Mouse (Mus musculus): ENCODE data around the gene Ntm. TPM values are rescaled to one million over a fixed set of nuclear protein-coding genes. Genes with fewer than 3 reads are reported as not detected.

Gene Ntm
- total and polyA plus RNA-seq, 3 experiments, result not detected

GRCm38 (mm10) chr9:29325137-29325536 is 637.8 kb downstream of the Ntm start:
- DNase-seq (ENCODE audit: low read depth, low spot score), result no peak
- TF ChIP-seq NRF1 (IDR thresholded peaks at IDR 0.05; ENCODE audit: insufficient read depth, low read depth, low read length, poor library complexity, severe bottlenecking), result no peak
- TF ChIP-seq HCFC1 (IDR thresholded peaks at IDR 0.05; ENCODE audit: low read depth, low read length), result no peak
- TF ChIP-seq CTCF (IDR thresholded peaks at IDR 0.05 in 2 of 3, conservative IDR thresholded peaks at IDR 0.05 in 1 of 3; ENCODE audit: control insufficient read depth in 1 of 3, insufficient read depth in 1 of 3, low read depth in 2 of 3, low read length in 3 of 3, poor library complexity in 1 of 3, severe bottlenecking in 1 of 3), result no peak
- TF ChIP-seq MXI1 (IDR thresholded peaks at IDR 0.05; ENCODE audit: low read depth, low read length), result no peak
- no peak for TF ChIP-seq ZNF384 (IDR thresholded peaks at IDR 0.05; ENCODE audit: low read depth, low read length)
- no peak for TF ChIP-seq MAFK (IDR thresholded peaks at IDR 0.05; ENCODE audit: borderline replicate concordance, low read depth, low read length)
- no peak for TF ChIP-seq POLR2AphosphoS2 (IDR thresholded peaks at IDR 0.05; ENCODE audit: low read length)
- no peak overlapping the region for H3K27ac ChIP-seq (ENCODE audit: control insufficient read depth, low read depth, low read length)
- no peak overlapping the region for H3K9ac ChIP-seq (ENCODE audit: control insufficient read depth, low read depth, low read length, poor library complexity, severe bottlenecking)
- H3K4me3 ChIP-seq (ENCODE audit: control insufficient read depth in 1 of 2, insufficient read depth in 1 of 2, low read depth in 2 of 2, low read length in 2 of 2), result no peak overlapping the region
- H3K36me3 ChIP-seq (ENCODE audit: control insufficient read depth in 1 of 2, insufficient read depth in 2 of 2, low read length in 2 of 2), result no peaks in the 10 kb centered on the region
- H3K4me1 ChIP-seq (ENCODE audit: control insufficient read depth in 1 of 2, insufficient read depth in 2 of 2, low read length in 2 of 2), result no peaks in the 10 kb centered on the region
- H3K27me3 ChIP-seq (ENCODE audit: control insufficient read depth in 1 of 2, insufficient read depth in 2 of 2, low read length in 2 of 2), result no peaks in the 10 kb centered on the region
- H3K9me3 ChIP-seq (replicated peaks; ENCODE audit: insufficient read depth, low read length), result no peaks in the 10 kb centered on the region
- no peaks in the 10 kb centered on the region for H3K79me2 ChIP-seq (ENCODE audit: control insufficient read depth, insufficient read depth, low read length, poor library complexity)

- TF ChIP-seq RCOR1 (IDR thresholded peaks at IDR 0.05; ENCODE audit: low read depth, low read length) (no peak), MYC (IDR thresholded peaks at IDR 0.05; ENCODE audit: low read depth, low read length) (no peak), ZKSCAN1 (IDR thresholded peaks at IDR 0.05; ENCODE audit: low read depth, low read length) (no peak), MAX (IDR thresholded peaks at IDR 0.05; ENCODE audit: low read length) (no peak), ETS1 (IDR thresholded peaks at IDR 0.05; ENCODE audit: low read depth, low read length) (no peak), GATA1 (IDR thresholded peaks at IDR 0.05; ENCODE audit: low read depth, low read length) (no peak), MYB (IDR thresholded peaks at IDR 0.05; ENCODE audit: low read depth, low read length) (no peak), HCFC1 (IDR thresholded peaks at IDR 0.05; ENCODE audit: low read depth, low read length) (no peak), ZMIZ1 (IDR thresholded peaks at IDR 0.05; ENCODE audit: low read depth, low read length) (no peak), MAZ (IDR thresholded peaks at IDR 0.05; ENCODE audit: low read depth, low read length) (no peak), ZNF384 (IDR thresholded peaks at IDR 0.05; ENCODE audit: low read depth, low read length) (no peak), USF2 (IDR thresholded peaks at IDR 0.05; ENCODE audit: borderline replicate concordance in 1 of 2, insufficient read depth in 1 of 2, low read depth in 1 of 2, low read length in 2 of 2) (no peak), E2F4 (IDR thresholded peaks at IDR 0.05; ENCODE audit: borderline replicate concordance, low read depth, low read length) (no peak), NELFE (IDR thresholded peaks at IDR 0.05; ENCODE audit: low read depth, low read length) (no peak), NRF1 (IDR thresholded peaks at IDR 0.05; ENCODE audit: insufficient read depth, low read depth, low read length, poor library complexity, severe bottlenecking) (no peak), TAL1 (IDR thresholded peaks at IDR 0.05; ENCODE audit: low read length) (no peak), GABPA (IDR thresholded peaks at IDR 0.05; ENCODE audit: low read depth, low read length) (no peak), KAT2A (conservative IDR thresholded peaks at IDR 0.05; ENCODE audit: low read depth, low read length) (no peak), CHD2 (IDR thresholded peaks at IDR 0.05; ENCODE audit: low read length) (no peak), POLR2A (IDR thresholded peaks at IDR 0.05; ENCODE audit: control insufficient read depth in 1 of 2, insufficient read depth in 1 of 2, low read depth in 1 of 2, low read length in 2 of 2, poor library complexity in 1 of 2) (no peak)
- Histone ChIP-seq H3K4me1 (ENCODE audit: control insufficient read depth in 1 of 2, insufficient read depth in 2 of 2, low read length in 2 of 2) (no peaks in the 10 kb centered on the region), H3K27me3 (ENCODE audit: control insufficient read depth in 1 of 2, insufficient read depth in 2 of 2, low read length in 2 of 2) (no peaks in the 10 kb centered on the region), H3K79me2 (ENCODE audit: control insufficient read depth, insufficient read depth, low read length, poor library complexity) (no peaks in the 10 kb centered on the region), H3K9ac (ENCODE audit: control insufficient read depth, low read depth, low read length, poor library complexity, severe bottlenecking) (no peak overlapping the region), H3K4me3 (ENCODE audit: control insufficient read depth in 1 of 2, insufficient read depth in 1 of 2, low read depth in 2 of 2, low read length in 2 of 2) (no peak overlapping the region), H3K27ac (ENCODE audit: control insufficient read depth, low read depth, low read length) (no peak overlapping the region), H3K36me3 (ENCODE audit: control insufficient read depth in 1 of 2, insufficient read depth in 2 of 2, low read length in 2 of 2) (no peaks in the 10 kb centered on the region), H3K9me3 (replicated peaks; ENCODE audit: insufficient read depth, low read length) (no peaks in the 10 kb centered on the region)
- DNase-seq (ENCODE audit: low read depth, low spot score), result no peak
These were observed 643.7 kb downstream of the Ntm start for GRCm38 (mm10) chr9:29319197-29319596.

All from MEL (cell line).